Mouse (Mus musculus) bone marrow macrophage, adult 2 months (primary cell): ENCODE measurements around the gene Fkbp10.

Experiments
- CTCF ChIP-seq: IDR thresholded peaks from 2 replicates; pipeline ENCODE4 v1.5.1; 2012; ENCODE audit warnings: low read depth, mild to moderate bottlenecking, low read length, moderate library complexity
- POLR2A ChIP-seq: IDR thresholded peaks from 2 replicates; pipeline ENCODE4 v1.6.1; 2012; ENCODE audit warnings: mild to moderate bottlenecking, low read depth, low read length, borderline replicate concordance

GRCm38 (mm10) chr11:100411736-100412135 lies 3.8 kb upstream of the Fkbp10 start:
- TF ChIP-seq POLR2A (no peak), CTCF (no peak)
